Mouse (Mus musculus) MEL (cell line): ENCODE measurements around the gene Krtap22-2.

ENCODE experiments used
- BHLHE40 ChIP-seq: IDR thresholded peaks from 2 replicates; pipeline ENCODE4 v1.6.1; 2012; ENCODE audit warnings: low read depth, mild to moderate bottlenecking, inconsistent platforms, low read length, improper control_type of control experiment, borderline replicate concordance
- CHD2 ChIP-seq: IDR thresholded peaks from 2 replicates; pipeline ENCODE4 v1.6.1; 2011; ENCODE audit warnings: low read length, improper control_type of control experiment
- CTCF ChIP-seq, 3 experiments: IDR thresholded peaks in 2 of 3; conservative IDR thresholded peaks in 1 of 3; 2 replicates each; pipeline ENCODE4 v1.5.1; 2011 to 2012; ENCODE audit warnings: low read length in 3 of 3, low read depth in 2 of 3, mild to moderate bottlenecking in 2 of 3, improper control_type of control experiment in 1 of 3, inconsistent platforms in 1 of 3, mixed read lengths in 1 of 3, moderate library complexity in 1 of 3; ENCODE audit not compliant: control insufficient read depth in 1 of 3, insufficient read depth in 1 of 3, poor library complexity in 1 of 3, severe bottlenecking in 1 of 3
- SMC3 ChIP-seq: IDR thresholded peaks from 2 replicates; pipeline ENCODE4 v1.6.1; 2011; ENCODE audit warnings: low read depth, low read length, improper control_type of control experiment

DNA sequence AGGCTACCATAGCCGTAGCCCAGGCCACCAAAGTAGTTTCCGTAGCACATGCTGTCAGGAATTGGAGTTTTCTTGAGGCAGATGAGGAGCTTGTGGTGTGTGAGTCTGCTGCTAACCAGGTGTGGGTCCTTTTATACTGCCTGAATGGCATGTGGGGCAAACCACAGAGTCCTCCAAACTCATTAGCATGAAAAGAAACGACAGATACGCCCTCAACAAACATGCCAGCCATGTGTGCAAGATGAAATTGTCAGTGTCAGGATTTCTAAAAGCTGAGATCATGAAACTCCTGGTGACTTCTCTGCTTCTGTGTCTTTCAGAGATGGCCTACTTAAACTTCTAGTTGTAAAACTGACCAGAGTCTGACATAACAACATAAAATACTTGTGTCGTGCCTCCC is at the start of gene Krtap22-2:
- TF ChIP-seq SMC3: no peak
- TF ChIP-seq CTCF (IDR thresholded peaks at IDR 0.05 in 2 of 3, conservative IDR thresholded peaks at IDR 0.05 in 1 of 3; ENCODE audit: control insufficient read depth in 1 of 3, insufficient read depth in 1 of 3, low read depth in 2 of 3, low read length in 3 of 3, poor library complexity in 1 of 3, severe bottlenecking in 1 of 3): no peak
- TF ChIP-seq CHD2: no peak
- TF ChIP-seq BHLHE40: no peak
